Mouse (Mus musculus) ovary, adult 18-20 months (tissue): ENCODE results near the gene Cradd.
A peak's percentile ranks its signal among the peaks of the same experiment; 100 is the strongest.

ENCODE experiments used
- DNase-seq: peaks from one replicate; pipeline ENCODE4 v3.0.0; 2022; ENCODE audit warnings: low spot score, mixed read lengths

Cradd gene

DNA sequence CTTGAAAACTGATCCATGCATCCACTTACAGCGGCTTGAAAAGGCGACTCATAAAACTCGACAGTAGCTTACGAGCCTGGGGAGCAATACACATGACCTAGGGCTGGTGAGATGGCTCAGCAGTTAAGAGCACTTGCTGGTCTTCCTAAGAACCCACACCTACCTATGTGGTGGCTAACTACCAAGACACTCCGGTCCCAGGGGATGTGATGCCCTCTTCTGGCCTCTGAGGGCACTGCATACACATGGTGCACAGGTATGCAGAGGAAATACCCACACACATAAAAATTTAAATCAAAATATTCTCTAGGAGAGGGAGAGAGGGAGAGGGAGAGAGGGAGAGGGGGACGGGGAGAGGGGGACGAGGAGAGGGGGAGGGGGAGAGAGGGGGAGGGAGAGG is 167.5 kb downstream of the Cradd start:
- no peak for DNase-seq

DNA sequence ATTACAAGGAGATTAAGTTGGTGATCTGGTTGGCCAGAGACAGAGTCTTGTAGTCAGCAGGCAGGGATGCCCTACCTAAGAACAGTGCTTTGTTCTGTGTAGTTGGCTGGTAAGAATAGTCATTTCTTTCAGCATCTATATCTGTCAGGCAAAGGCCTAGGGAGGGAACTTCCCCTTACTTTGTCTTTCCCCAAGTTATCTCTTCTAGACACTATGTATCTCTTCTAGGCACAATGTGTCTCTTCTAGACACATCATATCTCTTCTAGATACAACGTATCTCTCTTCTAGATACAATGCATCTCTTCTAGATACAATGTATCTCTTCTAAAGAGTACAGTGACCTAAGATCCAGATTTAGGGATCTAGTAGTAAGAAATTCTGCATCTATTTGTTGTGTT is 169.3 kb downstream of the Cradd start:
- no peak for DNase-seq

DNA sequence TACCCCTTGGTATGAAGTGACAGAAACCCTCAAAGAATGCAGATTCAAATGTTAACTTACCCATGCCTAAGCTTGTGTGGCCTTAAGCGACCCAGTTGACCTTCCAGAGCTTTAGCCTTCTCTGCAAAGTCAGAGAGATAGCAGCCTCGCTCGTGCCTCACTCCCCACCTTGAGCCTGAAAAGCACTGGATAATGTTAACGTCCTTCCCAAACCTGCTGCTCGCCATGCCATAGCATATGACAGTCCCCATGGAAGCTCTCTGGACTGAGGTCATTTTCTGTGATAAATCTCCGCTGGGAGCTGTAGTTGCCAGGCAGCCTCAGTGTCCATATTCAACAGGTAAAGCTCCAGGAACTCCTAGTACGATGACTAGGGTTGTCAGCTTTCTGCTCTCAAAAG is 170.7 kb downstream of the Cradd start:
- DNase-seq: no peak

DNA sequence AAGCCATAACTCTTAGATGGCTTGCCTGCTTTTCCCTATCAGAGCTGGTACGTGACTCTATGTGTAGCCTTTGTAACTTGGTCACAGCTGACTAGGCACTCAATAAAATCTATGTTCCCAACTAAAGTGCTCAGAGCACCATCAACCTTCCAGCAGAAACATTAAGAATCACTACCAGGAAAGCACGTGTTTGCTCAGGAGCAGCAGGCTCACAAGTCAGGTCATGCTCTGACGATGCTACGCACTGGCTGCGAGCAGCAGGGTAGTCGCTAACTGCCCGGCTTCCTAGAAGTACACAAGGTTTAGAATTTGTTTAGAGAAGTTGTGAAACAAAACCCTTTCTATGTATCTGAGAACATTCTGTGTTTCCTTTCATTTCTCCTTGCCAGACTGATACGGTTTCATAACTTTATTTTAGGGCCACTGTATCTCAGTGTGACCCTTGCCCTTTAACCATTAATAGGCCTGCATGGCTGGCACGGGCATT is 171.4 kb downstream of the Cradd start:
- DNase-seq: no peak

DNA sequence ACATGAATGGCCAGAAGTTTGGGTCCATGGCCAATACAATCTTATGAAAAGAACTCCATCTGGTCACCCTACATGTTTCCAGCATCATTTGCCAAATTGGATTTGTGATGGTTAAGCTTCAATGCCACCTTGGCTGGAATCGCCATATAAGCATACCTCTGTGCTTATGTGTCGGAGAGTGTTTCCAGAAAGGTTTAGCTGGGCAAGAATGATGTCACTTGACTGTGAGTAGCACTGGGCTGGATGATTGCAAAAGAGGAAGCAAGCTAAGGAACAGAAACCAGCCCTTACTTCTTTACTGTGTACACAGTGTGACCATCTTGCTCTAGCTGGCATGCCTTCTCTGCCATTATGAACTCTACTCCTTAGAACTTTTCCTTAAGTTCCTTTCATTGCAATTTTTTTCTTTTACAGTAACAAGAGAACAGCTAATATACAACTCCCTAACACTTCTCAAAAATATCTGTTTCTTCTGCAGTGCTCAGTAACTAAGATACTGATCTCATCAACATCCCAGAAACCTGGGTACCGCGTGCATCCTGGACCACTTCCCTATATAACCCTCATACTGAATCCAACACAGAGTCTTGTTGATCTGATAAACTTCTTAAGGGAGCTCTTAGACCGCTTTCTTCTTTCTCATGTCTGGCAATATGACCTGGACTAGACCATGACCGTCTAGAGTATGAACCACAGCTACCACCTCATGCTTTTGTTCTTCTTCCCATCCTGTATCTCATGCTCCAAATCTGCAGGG is 172.7 kb downstream of the Cradd start:
- DNase-seq: no peak

GRCm38 (mm10) chr10:95149666-95150065 is 174.3 kb downstream of the Cradd start:
- no peak for DNase-seq

DNA sequence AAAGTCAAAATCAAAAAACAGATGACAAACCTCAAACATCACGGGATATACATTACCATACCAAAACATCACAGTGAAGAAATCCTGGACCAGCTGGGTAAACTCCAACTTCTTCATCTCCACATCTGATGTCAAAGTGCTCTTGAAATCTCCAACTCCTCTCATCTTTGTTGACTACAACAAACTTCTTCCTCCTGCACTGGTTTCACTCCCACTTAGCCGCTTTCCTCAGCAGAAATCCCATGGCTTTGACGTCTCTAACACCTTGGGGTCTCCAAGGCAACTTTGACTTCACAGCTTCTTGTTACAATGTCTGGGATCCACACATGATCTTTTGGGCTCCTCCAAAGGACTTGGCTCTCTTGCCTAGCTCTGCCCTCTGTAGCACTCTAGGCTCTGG is 175.3 kb downstream of the Cradd start:
- no peak for DNase-seq

DNA sequence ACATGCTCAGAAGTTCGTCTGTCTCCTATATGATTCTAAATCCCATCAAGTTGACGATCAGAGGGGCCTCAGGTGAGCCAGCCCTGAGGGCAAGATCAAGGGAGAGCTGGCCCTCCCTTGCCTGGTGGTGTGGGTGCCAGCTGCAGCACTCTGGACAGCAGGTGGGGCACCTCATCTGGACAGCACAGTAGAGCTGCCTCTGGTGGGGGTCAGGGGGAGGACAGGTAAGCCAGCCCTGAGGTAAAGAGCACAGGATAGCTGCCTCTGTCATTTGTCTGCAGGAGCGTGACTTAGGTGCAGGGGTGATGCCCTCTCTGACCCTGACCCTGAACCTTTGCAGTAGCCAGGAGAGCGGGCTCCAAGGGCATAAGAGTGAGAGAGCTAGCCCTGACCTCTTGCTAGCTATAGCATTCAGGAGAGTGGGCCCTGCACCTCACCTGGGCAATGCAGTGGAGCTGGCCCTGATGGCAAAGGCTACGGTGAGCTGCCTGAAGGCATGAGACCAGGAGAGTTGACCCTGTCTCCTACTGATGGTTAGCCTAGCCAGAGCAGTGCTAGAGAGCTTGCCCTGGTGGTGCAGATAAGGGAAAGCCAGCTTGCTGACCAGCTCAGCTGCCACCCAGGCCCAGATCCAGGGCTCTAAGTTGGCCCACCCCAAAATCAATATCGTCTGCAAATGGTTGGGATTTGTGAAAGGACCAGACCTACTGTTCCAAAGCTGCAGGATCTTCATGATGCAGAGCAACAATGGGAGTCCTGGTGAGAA is 176.6 kb downstream of the Cradd start:
- no peak for DNase-seq

DNA sequence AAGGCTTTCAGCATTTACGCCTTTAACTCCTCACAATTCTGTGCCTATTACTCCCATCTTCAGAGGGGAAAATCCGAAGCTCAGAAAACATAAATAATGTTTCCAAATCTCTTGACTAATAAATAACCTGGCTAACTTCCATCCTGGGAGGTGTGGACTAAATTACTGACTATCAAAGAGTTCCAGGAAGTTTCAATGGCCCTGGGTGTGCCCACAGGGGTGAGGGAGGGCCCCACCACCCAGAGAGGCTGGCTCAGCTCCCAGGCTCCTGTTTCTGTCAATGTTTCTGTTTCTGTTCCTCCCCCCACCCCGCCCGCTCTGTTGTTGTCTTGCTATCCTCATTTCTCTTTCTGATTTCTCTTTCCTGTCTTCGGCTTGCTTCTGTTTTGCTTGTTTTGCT is 177.4 kb downstream of the Cradd start:
- DNase-seq: peak; percentile 78

- DNase-seq: peak; percentile 21
Measured at GRCm38 (mm10) chr10:95145204-95145926, 178.6 kb downstream of the Cradd start.

- DNase-seq: peak; percentile 63
Measured at GRCm38 (mm10) chr10:95144414-95145130, 179.4 kb downstream of the Cradd start.

DNA sequence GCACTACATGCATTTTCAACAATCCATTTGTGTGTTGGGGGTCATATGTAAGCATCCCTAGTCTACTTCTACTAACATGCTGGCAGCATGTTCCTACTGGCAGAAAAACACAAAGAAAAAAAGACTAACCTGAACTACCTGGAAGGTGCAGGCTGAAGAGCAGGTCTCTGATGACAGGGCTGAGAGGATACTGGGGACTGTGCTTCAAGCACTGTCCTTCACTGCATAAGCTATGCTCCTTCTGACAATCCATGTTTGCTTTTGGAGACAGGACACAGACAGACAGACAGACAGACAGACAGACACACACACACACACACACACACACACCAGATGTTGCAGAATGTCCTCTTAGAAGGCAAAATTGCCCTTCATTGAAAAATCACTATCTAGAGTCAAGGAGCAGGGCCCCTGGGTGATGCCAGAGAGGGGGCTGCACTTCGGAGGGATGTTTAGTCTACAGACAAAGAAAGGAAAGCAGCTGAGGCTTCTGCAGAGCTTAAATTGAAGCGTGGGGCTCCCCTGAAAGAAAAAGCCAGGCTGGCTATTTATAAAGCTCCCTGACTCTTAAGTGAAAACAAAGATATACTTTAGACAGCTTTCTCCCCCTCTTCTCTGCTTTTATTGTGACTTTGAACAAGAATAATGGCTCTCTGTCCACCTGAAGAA is 180.4 kb downstream of the Cradd start:
- DNase-seq: peak; percentile 61

- peak; percentile 72 for DNase-seq
Measured at GRCm38 (mm10) chr10:95142844-95143435, 181.0 kb downstream of the Cradd start.

DNA sequence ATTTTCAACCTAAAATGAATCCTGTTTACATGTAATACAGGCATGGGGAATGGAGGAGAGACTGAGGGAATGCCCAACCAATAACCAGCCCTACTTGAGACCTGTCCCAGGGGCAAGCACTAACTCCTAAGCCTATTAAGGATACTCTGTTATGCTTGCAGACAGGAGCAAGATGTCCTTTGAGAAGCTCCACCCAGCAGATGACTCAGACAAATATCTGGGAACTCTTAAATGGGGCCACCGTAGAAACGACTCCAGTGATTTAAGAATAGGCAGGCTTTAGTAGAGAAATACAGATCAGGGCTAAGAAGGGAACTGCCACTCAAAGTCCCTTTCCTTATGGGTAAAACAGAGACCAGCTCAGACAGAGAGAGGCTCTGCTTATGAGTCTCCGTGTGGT is 182.9 kb downstream of the Cradd start:
- DNase-seq: no peak

GRCm38 (mm10) chr10:95140191-95140590 is 183.7 kb downstream of the Cradd start:
- no peak for DNase-seq

DNA sequence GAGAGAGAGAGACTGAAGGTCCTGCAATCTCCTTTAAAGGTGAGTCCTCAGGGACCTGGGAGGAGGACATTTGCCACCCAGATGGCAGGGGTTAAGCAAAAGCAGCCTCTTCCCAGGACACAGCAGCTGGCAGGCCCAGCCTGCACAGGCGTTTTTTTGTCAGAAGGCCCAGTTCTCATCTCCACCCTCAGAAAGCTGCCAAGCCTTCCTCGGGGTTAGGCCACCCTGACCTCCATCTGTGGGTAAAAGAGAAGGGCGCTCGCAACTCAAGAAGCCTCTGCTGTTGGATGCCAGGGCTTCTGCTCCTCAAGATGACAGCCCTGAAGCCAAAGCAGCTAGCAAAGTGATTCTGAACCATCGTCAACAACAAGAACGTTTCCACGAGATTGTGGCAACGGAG is 184.3 kb downstream of the Cradd start:
- DNase-seq: peak; percentile 92

DNA sequence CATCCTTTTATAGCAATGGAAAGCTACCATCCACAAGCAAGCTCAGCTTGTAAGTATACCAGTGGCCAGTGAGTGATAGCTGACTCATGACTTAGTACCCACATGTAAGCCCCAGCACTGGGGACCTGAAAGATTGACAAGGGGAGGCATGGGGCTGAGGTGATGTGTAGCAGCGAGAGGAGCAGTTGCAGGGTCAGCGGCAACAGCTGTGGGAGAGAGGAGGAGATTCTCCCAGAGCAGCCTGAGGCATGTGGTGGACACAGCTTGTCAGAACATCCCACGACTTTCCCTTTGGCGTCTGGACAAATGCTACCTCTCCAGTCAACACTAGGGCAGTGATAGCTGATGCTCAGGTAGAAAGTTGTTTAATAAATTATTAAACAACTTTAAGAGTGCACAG is 190.9 kb downstream of the Cradd start:
- no peak for DNase-seq
